Mouse (Mus musculus) retina, embryonic 14.5 days (tissue): ENCODE results near the gene Zswim7.
"Not testable (repeated sequence)": the region's sequence is repeated elsewhere in the genome, so short reads cannot be mapped to it uniquely, and the experiment has no call there.

Source experiments
- DNase-seq: peaks from one replicate; pipeline ENCODE4 v3.0.0-alpha.2; 2015; ENCODE audit warnings: low spot score

Gene Zswim7

DNA sequence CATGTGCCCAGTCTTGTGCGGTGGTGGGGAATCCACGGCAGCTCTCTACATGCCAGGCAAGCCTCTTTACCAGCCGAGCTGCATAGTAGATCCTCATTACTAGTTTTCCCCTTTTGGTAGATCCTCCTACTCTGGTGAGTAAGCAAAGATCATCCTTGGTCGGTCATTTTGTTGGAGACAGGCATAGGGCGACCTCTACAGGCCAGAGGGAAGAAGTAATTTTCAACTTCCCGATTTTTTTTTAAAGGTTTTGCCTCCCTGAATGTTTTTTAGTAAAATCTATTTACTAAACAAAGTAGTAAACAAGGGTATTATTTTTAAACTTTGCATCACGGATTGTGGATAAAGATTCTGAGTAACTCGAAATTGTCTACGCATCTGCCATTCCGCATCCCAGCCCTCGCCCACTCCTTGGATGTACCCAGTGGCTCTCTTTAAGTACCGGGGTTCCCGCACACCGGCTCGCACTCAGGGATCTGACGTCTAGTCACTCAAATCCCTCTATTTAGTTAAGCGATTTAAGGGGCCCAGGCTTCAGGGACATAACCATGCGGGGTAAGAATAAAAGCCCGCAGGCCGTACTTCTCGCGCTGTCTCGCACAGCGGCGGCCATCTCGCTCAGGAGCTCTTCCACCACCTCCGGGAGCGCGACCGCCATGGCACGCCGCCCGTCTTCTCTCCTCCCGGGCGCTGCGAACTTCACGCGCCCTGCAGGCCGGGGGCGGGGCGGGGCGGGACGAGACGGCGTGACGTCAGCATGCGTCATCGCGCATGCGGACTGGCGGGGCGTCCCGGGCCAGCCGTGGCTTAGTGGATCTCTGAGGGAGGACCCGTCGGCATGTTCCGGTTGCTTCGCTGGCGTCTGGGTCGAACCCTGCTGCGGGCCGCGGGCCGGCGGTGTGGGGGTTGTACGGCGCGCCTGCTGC, at the start of gene Zswim7, which contains the start of gene Ttc19:
Gene Zswim7 (minus strand): TSS at position 701 of the 926 bp plus-strand sequence.
Gene Ttc19 (plus strand): TSS at position 799 of the 926 bp plus-strand sequence.
- DNase-seq = peak; percentile 91

DNA sequence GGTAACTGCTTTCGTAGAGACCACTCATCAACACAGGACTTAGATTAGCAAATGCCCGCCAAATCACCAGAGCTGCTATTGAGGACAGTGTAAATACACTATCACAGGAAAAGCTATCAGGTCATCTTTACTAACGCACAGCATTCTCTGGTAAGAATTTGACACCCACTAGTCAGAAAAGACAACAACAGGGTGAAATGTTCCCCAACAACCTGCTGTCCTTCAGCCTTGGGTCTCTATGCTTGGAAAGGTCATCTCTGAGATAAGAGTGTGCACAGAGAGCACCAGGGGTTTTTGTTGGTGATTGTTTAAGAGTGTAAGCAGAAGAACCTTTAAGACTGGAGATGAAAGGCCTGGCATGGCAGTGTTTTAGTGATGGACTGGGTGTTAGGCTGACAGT, 42.5 kb upstream of the Zswim7 start:
- DNase-seq = no peak

DNA sequence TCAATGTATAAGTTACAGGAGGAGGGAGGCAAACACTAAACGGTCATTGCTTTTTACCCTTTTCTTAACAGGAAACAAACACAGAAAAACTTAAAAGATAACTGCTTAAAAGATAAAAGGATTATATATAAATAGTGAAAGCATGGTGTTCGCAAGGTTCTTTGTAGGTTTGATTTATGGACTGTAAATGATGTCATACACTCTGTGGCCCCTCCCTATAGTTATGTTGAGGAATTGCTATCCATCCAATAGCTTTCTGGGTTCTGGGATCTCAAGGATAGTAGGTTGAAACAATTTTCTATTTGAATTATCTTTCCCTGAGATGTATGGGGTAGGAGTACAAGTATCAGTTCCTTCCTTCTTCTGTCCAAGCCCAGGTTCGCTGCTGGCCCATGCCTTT, 38.9 kb upstream of the Zswim7 start:
- DNase-seq = no peak

DNA sequence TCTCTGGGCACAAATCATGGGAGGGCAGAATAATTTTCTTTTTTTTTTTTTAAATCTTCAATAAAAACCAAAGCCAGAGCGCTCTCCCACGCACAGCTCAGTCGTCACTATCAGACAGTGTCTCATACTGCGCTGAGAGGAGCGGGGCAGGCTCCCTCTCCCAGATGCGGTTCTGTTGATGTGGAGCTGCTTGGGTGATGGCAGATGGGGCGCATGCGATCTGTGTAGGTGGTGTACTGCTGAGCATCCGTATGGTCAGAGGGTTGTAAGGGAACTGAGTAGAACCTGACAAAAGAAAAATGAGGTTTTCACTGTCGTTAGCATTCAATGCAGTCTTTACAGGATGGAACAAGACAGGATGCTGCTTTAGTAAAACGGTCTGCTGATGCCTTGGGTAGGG, 36.6 kb upstream of the Zswim7 start:
- DNase-seq = no peak

DNA sequence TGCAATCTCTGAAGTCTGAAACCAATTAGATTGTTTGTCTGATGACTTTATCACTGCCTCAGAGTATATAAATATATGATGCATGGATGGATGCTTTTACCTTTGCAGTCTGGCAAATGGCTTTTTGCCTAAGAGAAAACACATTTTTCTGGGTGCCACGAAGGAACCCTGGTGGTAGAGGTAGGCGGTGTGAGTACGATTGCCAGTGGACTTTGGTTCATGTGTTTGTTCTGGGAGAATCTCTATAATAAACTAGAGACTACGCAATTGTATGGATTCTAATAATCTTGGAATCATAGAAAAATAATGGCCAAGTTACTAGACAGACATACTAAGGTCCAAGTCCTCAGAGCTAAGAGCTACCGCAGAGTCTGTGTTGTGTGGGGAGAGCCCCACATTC, 33.8 kb upstream of the Zswim7 start:
- DNase-seq = no peak

DNA sequence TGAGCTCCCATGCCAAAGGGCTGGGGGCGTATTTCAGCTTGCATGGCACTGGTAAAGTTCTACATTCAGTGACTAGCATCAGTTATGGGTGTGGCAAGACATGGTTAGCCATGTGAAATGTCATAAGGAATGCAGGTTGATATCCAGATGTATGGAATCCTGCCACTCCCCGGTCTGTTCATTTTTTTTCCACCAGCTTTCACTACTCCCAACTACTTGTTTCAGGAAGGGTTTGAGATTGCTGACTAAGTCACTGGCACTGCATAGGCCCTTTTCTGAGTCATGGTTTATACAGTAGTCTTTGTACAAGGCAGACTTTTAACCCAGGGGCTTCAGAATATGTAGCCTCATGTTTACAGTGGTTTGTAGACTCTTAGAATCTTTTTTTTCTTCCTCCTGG, 28.1 kb upstream of the Zswim7 start:
- DNase-seq = no peak

DNA sequence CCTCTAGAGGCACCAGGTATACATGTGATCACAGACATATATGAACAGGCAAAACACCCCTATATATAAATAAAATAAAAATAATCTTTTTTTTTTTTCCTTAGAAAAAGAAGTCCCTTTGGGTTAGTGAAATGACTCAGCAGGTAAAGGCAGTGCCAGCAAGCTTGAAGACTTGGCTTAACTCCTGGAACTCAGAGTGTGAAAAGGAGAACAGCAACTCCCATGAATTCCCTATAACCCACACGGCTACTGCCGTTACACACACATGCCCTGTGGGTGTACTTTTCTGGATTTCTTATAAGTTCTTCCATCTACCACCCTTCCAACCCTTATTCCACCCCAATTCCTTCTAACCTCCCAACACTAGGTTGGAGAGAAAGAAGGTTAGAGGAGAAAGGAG, 24.7 kb upstream of the Zswim7 start:
- no peak for DNase-seq

DNA sequence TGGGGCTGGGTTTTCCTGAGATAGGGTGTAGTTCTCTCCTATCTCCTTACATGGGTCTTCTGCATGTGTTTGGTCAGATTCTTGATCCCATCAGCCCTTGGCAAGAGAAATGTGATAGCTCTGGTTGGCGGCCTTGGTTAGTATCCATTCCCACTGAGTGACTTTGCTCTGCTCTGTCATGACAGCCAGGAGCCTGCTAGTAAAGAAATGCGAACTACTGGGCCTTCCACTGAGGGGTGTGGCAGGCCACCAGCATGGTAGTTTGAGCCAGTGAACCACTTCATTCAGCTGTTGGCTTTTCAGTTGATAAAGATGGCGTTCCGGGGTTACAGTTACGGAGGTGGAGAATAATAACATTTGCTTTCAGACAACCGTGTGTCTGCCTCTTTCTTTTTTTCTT, 17.7 kb upstream of the Zswim7 start:
- no peak for DNase-seq

DNA sequence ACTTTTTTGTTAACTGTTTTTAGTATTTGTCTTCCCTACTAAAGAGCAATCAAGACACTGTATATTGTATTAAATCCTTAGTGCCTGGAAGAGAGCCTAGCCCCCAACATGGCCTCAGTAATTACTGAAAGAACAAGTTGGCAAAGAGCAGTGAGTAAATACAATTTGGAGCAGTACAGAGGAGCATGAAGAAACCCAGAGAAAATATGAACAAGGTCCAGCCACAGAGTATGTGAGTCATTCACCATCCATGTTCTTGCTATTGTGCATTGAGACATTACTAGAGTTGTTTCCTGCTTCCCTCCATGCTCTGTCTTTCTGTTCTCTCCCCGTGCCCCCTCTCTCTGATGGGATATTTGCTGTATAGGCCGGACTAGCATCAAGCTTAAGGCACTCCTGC, 12.9 kb upstream of the Zswim7 start:
- no peak for DNase-seq

DNA sequence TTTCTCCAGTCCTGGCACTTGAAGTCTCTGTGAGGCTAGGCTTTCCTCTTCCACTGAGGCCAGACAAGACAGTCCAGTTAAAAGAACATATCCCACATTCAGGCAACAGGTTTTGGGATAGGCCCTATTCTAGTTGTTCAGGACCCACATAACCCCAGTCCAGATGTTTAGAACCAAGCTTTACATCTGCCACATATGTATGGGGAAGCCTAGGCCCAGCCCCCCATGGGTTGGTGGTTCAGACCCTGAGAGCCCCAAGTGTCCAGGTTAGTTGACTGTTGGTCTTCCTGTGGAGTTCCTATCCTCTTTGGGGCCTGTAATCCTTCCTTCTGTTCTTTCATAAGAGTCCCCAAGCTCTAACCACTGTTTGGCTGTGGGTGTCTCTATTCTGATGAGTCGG, 6.5 kb upstream of the Zswim7 start:
- DNase-seq = no peak

DNA sequence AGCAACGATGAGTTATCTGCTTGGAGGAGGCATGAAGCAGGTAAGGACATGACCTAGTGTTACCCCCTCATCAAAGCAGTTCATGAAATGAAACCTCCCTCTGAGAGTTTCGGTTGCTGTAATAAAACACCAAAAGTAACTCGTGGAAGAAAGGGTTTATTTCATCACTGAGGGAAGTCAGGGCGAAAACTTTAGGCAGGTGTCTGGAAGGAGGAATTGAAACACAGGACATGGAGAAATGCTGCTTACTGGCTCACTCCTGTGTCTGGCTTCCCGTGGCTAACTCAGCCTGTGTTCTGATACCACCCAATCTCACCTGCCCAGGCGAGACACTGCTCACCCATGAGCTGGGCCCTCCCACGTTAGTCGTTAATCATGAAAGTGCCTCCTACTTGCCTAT, 3.8 kb upstream of the Zswim7 start:
- no peak for DNase-seq

DNA sequence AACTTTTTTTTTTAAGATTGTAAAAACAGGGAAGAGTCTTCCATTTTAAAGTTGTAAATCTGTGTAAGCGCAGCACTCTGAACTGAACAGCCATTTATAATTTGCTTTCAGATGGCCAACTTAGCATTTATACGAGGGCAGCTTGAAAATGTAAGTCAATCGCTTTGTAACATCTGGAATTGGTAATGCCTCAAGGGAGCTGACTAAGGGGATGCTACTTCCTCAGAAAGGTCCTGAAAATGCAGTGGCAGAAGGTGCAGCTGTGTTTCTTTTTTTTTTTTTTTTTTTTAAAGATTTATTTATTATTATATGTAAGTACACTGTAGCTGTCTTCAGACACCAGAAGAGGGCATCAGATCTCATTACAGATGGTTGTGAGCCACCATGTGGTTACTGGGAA, 2.8 kb upstream of the Zswim7 start:
- DNase-seq = not testable (repeated sequence)

DNA sequence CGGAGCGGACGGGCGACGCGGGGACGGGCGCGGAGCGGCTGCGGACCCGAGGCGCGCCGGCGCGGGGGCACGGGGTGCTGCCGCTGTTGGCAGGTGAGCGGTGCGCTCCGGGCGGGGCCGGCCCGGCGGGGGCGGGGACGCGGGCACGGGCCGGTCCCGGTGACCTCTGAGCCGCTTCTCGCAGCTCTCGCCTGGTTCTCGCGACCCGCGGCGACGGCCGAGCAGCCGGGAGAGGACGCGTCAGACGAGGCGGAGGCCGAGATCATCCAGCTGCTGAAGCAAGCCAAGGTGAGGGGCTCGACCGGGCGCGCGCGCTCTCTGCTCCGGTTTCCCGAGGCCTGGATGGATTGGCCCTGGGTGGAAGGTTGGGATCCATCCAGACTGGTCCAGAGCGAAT, 424 bp upstream of the Zswim7 start:
- DNase-seq = peak; percentile 62

DNA sequence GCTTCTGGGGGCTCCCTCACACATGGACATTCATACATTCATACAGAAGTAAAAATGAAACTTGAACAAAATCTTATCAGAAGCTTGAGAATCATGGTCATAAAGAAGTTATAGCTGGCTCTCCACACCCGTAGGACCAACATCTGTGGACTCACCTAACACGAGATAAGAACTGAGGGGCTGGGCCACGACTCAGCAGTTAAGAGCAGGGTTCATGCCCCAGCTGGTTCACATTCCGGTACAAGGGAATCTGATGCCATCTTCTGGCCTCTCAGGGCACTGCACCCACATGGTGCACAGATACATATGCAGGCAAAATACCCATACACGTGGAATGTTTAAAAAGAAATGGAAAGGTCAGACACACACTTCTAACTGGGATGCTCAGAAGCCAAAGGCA, 3.1 kb downstream of the Zswim7 start:
- peak; percentile 75 for DNase-seq

DNA sequence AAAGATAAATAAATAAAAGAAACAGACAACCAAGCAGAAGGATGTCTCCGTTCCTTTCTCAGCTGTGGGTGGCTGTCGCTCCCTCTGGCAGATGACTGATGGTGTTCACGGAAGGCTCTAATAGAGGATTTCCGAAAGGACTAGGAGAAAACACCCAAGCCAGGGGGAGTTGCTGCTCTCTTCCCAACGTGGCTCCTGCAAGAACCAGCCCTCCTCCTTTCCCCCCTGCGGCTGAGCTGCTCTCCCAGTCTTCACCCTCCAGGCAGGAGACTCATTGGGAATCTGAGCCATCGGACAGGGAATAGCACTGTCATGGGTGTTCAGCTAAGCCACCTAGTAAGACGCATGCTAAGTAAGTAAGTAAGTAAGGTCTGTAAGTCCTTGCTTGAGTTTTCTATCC, 4.1 kb downstream of the Zswim7 start:
- DNase-seq = no peak

DNA sequence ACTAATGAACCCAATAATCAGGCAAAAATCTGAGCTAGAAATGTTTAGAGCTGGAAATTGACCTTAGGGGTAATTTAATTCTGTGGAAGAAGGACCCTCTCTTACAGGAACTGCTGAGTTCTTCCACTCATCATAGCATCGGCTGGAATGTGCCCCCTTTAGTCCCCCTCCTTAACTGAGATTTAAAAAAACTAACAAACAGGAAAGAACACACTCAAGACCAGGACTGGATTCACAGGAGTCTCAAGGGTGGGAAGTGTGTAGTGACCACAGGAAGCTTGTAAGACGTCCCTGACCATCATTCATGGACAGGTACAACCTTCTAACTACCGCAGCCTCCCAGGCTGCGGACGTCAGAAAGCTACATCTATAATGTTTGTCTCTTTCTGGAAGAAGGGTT, 10.3 kb downstream of the Zswim7 start:
- DNase-seq = no peak

DNA sequence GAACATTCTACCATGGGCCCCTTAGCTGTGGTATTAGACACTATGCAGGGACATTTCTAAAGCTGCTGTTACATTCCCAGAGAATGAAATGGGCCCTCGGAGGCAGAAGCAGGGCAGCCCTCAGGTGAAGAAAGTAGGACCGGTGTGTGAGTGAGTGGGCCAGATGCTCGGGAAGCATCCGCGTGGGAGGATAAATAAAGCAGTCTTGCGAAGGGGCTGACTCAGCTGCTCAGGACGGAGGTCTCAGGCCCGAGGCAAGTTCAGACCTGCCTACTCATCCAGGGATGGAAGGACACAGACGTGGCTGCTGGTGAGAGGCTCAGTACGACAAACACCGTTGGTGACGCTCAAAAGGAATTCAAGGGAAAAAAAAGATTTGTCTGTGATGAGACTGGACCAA, 12.1 kb downstream of the Zswim7 start:
- no peak for DNase-seq

DNA sequence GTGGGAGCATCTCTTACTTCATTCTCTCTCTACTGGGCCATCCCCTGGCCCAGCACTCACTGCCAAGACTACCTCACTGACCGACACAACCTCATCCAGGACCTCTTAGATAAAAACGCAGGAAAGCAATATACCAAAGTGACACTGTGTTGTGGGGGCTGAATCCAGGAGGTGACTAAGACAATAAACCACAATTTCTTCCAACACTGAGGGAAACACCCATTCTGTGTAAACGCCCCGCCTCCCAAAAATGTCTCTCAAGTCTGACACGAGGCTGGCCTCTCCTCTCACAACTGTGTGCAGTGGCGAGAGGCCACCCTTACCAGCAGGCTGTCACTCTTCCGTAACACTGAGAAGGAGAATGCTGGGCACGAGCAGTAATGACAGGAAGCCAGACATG, 12.8 kb downstream of the Zswim7 start:
- no peak for DNase-seq

DNA sequence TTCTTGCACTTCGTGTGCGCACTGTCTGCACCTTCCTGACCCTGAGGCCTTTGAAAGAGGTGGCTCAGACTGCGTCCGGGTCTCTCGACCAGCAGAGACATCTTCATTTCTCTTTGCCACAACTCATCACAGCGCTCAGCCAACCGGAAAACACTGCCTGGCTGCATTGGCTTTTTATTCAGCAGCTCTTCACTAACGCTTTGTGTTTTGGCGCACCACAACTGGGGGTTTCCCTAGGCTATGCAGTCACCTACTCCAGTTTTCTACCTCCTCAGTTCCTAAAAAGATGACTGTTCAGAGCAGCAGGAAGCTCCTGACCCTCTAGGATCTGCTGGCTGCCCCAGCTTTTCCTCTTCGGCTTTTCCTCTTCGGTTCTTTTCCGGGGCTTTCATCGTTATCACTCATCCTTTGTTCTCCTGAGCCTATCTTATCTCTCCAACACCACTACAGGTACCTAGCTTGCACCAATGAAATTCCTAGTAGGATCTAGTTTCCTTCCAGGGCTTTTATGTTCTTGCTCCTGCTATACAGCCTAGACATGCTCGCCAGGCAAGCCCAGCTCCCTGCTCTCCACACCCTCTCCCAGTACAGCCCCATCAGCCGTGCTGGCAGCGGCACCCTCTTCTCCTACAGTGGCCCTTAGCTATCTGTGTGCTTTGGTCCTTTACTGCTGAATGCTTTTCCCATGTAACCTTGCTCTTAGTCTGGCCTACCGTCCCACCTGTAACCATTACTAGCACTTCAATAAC, 14.5 kb downstream of the Zswim7 start:
- peak; percentile 52 for DNase-seq

DNA sequence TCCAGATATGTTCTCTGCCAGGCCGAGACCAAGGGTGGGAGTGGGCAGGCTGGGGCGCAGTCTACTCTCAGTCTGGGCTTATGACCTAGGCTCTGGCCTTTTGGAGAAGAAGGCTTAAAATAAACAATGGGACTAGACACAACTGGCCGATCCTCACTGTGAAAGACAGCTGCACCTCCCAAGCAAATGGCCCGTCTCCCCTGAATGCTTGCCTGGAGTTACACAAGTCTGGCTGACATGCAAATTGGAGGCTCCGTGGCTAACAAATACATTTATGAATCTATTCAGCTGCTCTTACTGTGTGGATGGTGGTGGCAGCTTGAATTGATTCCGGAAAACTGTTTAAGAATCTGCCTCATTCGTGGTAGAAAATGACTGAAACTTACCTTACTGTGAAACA, 15.5 kb downstream of the Zswim7 start:
- DNase-seq = no peak

DNA sequence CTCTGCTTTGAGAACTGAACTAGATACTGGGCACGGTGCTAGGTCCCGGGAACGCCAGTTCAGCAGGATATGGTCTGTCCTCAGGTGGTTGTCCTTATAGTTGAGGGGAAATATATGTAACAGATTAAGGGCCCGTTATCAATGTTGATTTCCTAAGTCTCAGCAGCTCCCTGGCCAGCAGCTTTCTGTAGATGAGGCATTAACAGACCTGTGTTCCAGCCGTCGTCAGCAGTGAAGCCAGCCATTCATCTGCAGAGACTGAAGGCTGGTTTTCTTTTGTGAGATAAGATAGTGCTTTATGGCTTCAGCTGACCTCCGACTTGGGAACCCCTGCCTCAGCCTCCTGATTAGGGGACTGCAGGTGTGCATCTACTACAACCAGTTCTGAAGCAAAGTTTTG, 17.2 kb downstream of the Zswim7 start:
- no peak for DNase-seq

DNA sequence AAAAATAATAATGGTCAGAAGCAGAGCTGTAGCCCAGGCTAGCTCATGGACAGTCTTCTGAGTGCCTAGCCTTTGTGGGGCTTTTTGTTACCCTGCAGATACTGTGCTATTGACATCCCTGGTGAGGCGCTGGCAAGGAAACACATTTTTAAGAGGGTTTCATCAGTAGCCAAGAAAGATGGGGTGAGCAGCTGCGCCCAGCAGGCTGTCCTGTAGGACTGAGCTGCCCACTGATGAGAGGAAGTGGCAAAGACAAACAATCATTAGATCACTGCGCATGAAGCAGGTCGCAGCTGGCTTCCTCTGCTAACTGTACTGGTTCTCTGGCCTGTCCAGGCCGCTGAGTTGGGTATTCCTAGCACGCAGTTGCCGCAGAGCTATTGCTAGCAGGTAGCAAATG, 17.6 kb downstream of the Zswim7 start:
- DNase-seq = no peak

DNA sequence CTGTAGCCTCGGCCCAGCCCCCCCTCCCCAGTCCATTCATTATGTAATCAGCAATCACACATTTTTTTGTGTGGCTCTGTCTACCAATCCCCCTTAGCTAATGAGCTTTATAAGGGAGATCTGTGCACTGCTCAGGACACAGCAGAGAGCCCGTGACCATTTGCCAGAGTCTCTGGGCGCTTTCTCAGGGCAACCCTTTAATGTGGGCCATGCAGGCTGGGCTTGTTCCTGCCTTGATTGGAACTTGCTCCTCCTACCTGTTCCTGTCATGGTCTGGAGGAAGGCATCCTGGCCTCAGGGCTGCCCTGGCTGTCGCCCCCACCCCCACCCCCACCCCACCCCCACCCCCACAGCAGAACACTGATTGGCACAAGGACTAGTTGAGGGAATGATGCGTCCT, 22.0 kb downstream of the Zswim7 start:
- no peak for DNase-seq
